Mouse (Mus musculus) midbrain, embryonic 11.5 days (tissue): ENCODE measurements around the gene Whrn. TPM values are rescaled to one million over a fixed set of nuclear protein-coding genes. Genes with fewer than 3 reads are reported as not detected.

Experiments used
- ATAC-seq: fragments of 200-750 bp; cut with Nextera tagmentation; 2 replicates; pipeline ENCODE4 v1.8.0; 2017; ENCODE audit warnings: moderate TSS enrichment, moderate library complexity; ENCODE audit not compliant: low FRiP score
- DNase-seq: peaks from one replicate; pipeline ENCODE4 v3.0.0; 2015; ENCODE audit warnings: low spot score; ENCODE audit errors: missing footprints
- H3K27ac ChIP-seq: fragments of 300-500 bp; sonication (generic); 2 replicates; pipeline ENCODE4 v1.5.1; 2014; ENCODE audit warnings: low read depth, low read length
- H3K27me3 ChIP-seq: fragments of 300-500 bp; sonication (generic); 2 replicates; pipeline ENCODE4 v1.6.1; 2014; ENCODE audit warnings: mild to moderate bottlenecking, low read length, moderate library complexity, mixed read lengths; ENCODE audit not compliant: control insufficient read depth, insufficient read depth
- H3K36me3 ChIP-seq: fragments of 300-500 bp; sonication (generic); 2 replicates; pipeline ENCODE4 v1.6.1; 2014; ENCODE audit warnings: mild to moderate bottlenecking, low read length, moderate library complexity, mixed read lengths; ENCODE audit not compliant: control insufficient read depth, insufficient read depth
- H3K4me1 ChIP-seq: fragments of 300-500 bp; sonication (generic); 2 replicates; pipeline ENCODE4 v1.6.1; 2014; ENCODE audit warnings: low read length; ENCODE audit not compliant: control insufficient read depth, insufficient read depth
- H3K4me2 ChIP-seq: fragments of 300-500 bp; sonication (generic); 2 replicates; pipeline ENCODE4 v1.6.1; 2014; ENCODE audit warnings: mild to moderate bottlenecking, moderate library complexity
- H3K4me3 ChIP-seq: fragments of 300-500 bp; sonication (generic); 2 replicates; pipeline ENCODE4 v1.5.1; 2014; ENCODE audit warnings: low read depth, low read length
- H3K9ac ChIP-seq: fragments of 300-500 bp; sonication (generic); 2 replicates; pipeline ENCODE4 v1.6.1; 2014; ENCODE audit warnings: low read length
- H3K9me3 ChIP-seq: fragments of 300-500 bp; sonication (generic); 2 replicates; pipeline ENCODE4 v1.6.1; 2016; ENCODE audit warnings: low read length; ENCODE audit not compliant: control insufficient read depth
- WGBS: fragments of 180-500 bp; shearing (Covaris S2); extraction: QIAGEN DNeasy Blood & Tissue Kit; methylation state at CpG from one replicate; pipeline ENCODE4 v1.1.7; 2014; 5-methylcytosine and 5-hydroxymethylcytosine counted together
- polyA plus RNA-seq: library from polyadenylated mRNA; unstranded; fragments of >200 nt; fragmentation: Nextera tagmentation; extraction: Ambion mirVana; gene quantifications from 2 replicates; pipeline ENCODE4 v1.2.1, GENCODE M21; 2014

Gene Whrn
- polyA plus RNA-seq, 1 experiment from 2014 or later: 9.1 TPM

GRCm38 (mm10) chr4:63444362-63445066, 51.3 kb downstream of the Whrn start:
- H3K27ac ChIP-seq: no peak overlapping the region
- no peak overlapping the region for H3K4me3 ChIP-seq
- H3K9me3 ChIP-seq: no peaks in the 10 kb centered on the region; the same call in 1 of the 2 replicates
- no peaks in the 10 kb centered on the region for H3K4me1 ChIP-seq
- no peaks in the 10 kb centered on the region for H3K27me3 ChIP-seq
- 84% methylated on average over 10 of the region's 10 CpGs for WGBS
- H3K4me2 ChIP-seq: no peak overlapping the region
- 0 out of 2 replicates have a peak, but pooled peaks cover 4% of the 10 kb centered on the region for H3K36me3 ChIP-seq
- no peak overlapping the region for H3K9ac ChIP-seq
- no peak for ATAC-seq
- no peak for DNase-seq

GRCm38 (mm10) chr4:63443101-63443500, 52.7 kb downstream of the Whrn start:
- Histone ChIP-seq H3K27me3 (no peaks in the 10 kb centered on the region), H3K27ac (no peak overlapping the region), H3K36me3 (0 out of 2 replicates have a peak, but pooled peaks cover 4% of the 10 kb centered on the region), H3K4me2 (no peak overlapping the region), H3K9ac (no peak overlapping the region), H3K9me3 (no peaks in the 10 kb centered on the region; the same call in 1 of the 2 replicates), H3K4me3 (no peak overlapping the region), H3K4me1 (no peaks in the 10 kb centered on the region)
- DNase-seq: no peak
- 96% methylated on average over 2 of the region's 2 CpGs for WGBS
- no peak for ATAC-seq

- Histone ChIP-seq H3K4me3 (no peak overlapping the region), H3K27ac (no peak overlapping the region), H3K36me3 (0 out of 2 replicates have a peak, but pooled peaks cover 4% of the 10 kb centered on the region), H3K9me3 (no peaks in the 10 kb centered on the region; the same call in 1 of the 2 replicates), H3K9ac (no peak overlapping the region), H3K4me1 (no peaks in the 10 kb centered on the region), H3K27me3 (no peaks in the 10 kb centered on the region), H3K4me2 (no peak overlapping the region)
- DNase-seq (no peak), ATAC-seq (no peak)
- 93% methylated on average over 7 of the region's 7 CpGs for WGBS
These were observed 54.2 kb downstream of the Whrn start for GRCm38 (mm10) chr4:63441616-63442015.

GRCm38 (mm10) chr4:63440262-63440661, 55.5 kb downstream of the Whrn start:
- no peaks in the 10 kb centered on the region for H3K4me1 ChIP-seq
- H3K27ac ChIP-seq: no peak overlapping the region
- H3K9ac ChIP-seq: no peak overlapping the region
- no peaks in the 10 kb centered on the region for H3K36me3 ChIP-seq
- WGBS: 81% methylated on average over 7 of the region's 7 CpGs
- no peak overlapping the region for H3K4me3 ChIP-seq
- no peaks in the 10 kb centered on the region for H3K9me3 ChIP-seq
- H3K27me3 ChIP-seq: no peaks in the 10 kb centered on the region
- ATAC-seq (no peak), DNase-seq (no peak)
- H3K4me2 ChIP-seq: no peak overlapping the region

- no peak overlapping the region; the same call in 1 of the 2 replicates for H3K27ac ChIP-seq
- no peaks in the 10 kb centered on the region for H3K27me3 ChIP-seq
- no peak for DNase-seq
- 88% methylated on average over 5 of the region's 5 CpGs for WGBS
- no peaks in the 10 kb centered on the region for H3K36me3 ChIP-seq
- H3K4me1 ChIP-seq: no peaks in the 10 kb centered on the region
- no peak overlapping the region for H3K9ac ChIP-seq
- H3K4me3 ChIP-seq: no peak overlapping the region
- H3K4me2 ChIP-seq: no peak overlapping the region
- no peaks in the 10 kb centered on the region for H3K9me3 ChIP-seq
- no peak for ATAC-seq
These were observed 57.8 kb downstream of the Whrn start for GRCm38 (mm10) chr4:63437968-63438367.

GRCm38 (mm10) chr4:63437119-63437815, 58.5 kb downstream of the Whrn start:
- WGBS: 92% methylated on average over 16 of the region's 16 CpGs
- no peak overlapping the region for H3K4me3 ChIP-seq
- DNase-seq (no peak), ATAC-seq (no peak)
- H3K9me3 ChIP-seq: no peaks in the 10 kb centered on the region
- no peak overlapping the region for H3K9ac ChIP-seq
- H3K4me2 ChIP-seq: no peak overlapping the region
- H3K27me3 ChIP-seq: no peaks in the 10 kb centered on the region
- H3K27ac ChIP-seq: no peak overlapping the region; the same call in 1 of the 2 replicates
- 0 out of 2 replicates have a peak, but pooled peaks cover 2% of the 10 kb centered on the region for H3K36me3 ChIP-seq
- no peaks in the 10 kb centered on the region for H3K4me1 ChIP-seq

GRCm38 (mm10) chr4:63435402-63435801, 60.4 kb downstream of the Whrn start:
- ATAC-seq: no peak
- 85% methylated on average over 9 of the region's 9 CpGs for WGBS
- H3K4me2 ChIP-seq: no peak overlapping the region
- H3K27ac ChIP-seq: no peak overlapping the region
- no peaks in the 10 kb centered on the region for H3K4me1 ChIP-seq
- H3K9me3 ChIP-seq: no peaks in the 10 kb centered on the region
- no peak overlapping the region for H3K4me3 ChIP-seq
- H3K36me3 ChIP-seq: 0 out of 2 replicates have a peak, but pooled peaks cover 2% of the 10 kb centered on the region
- no peak for DNase-seq
- no peak overlapping the region for H3K9ac ChIP-seq
- H3K27me3 ChIP-seq: no peaks in the 10 kb centered on the region

GRCm38 (mm10) chr4:63431098-63431497, 64.7 kb downstream of the Whrn start:
- Histone ChIP-seq H3K9me3 (no peaks in the 10 kb centered on the region), H3K4me2 (no peak overlapping the region), H3K9ac (no peak overlapping the region), H3K4me1 (peaks cover 10% of the 10 kb centered on the region), H3K27ac (no peak overlapping the region), H3K4me3 (no peak overlapping the region), H3K27me3 (no peaks in the 10 kb centered on the region), H3K36me3 (0 out of 2 replicates have a peak, but pooled peaks cover 2% of the 10 kb centered on the region)
- 86% methylated on average over 5 of the region's 5 CpGs for WGBS
- DNase-seq (no peak), ATAC-seq (no peak)

- WGBS: 70% methylated on average over 3 of the region's 3 CpGs
- no peak overlapping the region for H3K4me3 ChIP-seq
- peaks cover 17% of the 10 kb centered on the region for H3K4me1 ChIP-seq
- ATAC-seq: no peak
- 0 out of 2 replicates have a peak, but pooled peaks cover 2% of the 10 kb centered on the region for H3K36me3 ChIP-seq
- H3K9ac ChIP-seq: no peak overlapping the region
- DNase-seq: no peak
- H3K27me3 ChIP-seq: no peaks in the 10 kb centered on the region
- no peak overlapping the region for H3K4me2 ChIP-seq
- H3K27ac ChIP-seq: no peak overlapping the region
- no peaks in the 10 kb centered on the region for H3K9me3 ChIP-seq
These were observed 65.4 kb downstream of the Whrn start for GRCm38 (mm10) chr4:63430357-63430756.
